Mouse (Mus musculus) stomach, postnatal 0 days (tissue): Measurements from ENCODE around the gene Timm17b.

Experiments
- CTCF ChIP-seq: IDR thresholded peaks from 2 replicates; pipeline ENCODE4 v1.5.1; 2016; ENCODE audit warnings: antibody characterized with exemption, low read depth, mild to moderate bottlenecking, moderate library complexity
- EP300 ChIP-seq: optimal IDR thresholded peaks from 2 replicates; pipeline ENCODE3; 2016; ENCODE audit warnings: antibody characterized with exemption

DNA sequence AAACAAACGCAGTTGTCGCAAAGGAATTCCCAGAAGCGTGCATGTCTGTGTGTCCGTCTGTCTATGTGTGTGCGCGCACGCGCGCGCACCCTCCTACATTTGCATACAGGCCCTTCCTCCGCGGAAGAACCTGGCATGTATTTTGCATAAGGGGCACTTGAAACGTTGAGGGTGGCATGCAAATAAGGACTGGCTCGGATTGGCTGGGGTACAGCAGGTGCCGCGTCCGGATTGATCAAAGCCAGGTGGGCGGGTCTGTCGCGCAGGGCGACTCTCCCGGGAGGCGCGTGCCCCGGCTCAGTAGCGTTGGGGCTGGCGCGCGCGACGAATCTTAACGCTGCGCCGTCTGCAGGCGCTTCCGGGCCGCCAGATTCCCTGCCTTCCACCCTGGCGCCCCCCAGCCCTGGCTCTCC, 21.1 kb upstream of the Timm17b start, which contains the start of gene Pim2:
- TF ChIP-seq EP300, result no peak
- TF ChIP-seq CTCF, result no peak
